Mouse (Mus musculus): ENCODE measurements at regions not wholly inside any gene's neighbourhood (a gene's known extent, or its start where the extent isn't known, plus 50 kb on each side); places are given as distances from the start of the nearest gene placed in this dataset.

DNA sequence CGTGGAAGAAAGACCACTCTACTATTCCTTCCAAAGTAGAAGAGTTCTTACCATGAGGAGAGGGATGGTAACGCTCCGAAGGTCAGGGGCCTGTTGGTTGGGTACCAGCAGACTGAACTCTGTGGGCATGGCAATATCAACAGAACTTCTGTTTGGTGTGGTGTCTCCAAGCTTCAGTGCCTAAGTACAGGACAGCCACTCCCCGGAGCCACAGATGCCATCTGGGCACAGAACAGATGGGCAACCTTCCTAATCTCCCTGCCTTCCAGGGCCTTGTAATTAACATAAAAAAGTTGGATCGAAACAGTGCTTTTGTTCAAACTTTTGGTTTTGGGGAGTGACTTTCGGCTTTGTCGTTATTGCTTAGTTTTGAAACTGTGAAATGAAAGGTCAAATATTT, 116.6 kb upstream of the Map3k1 start:
- TF ChIP-seq CTCF (IDR thresholded peaks at IDR 0.05; ENCODE audit: insufficient read depth, low read depth, low read length) (no peak), POLR2A (IDR thresholded peaks at IDR 0.05; ENCODE audit: insufficient read depth, low read depth, low read length) (no peak)

Data from olfactory bulb, adult 2 months (tissue).